Mouse (Mus musculus): Measurements from ENCODE around the gene Hspg2. TPM values are rescaled to one million over a fixed set of nuclear protein-coding genes. Genes with fewer than 3 reads are reported as not detected.

Gene Hspg2
- total and polyA plus RNA-seq, 3 experiments: 1.3 to 14.0 (median 5.5) TPM

GRCm38 (mm10) chr4:137598577-137598976 lies 130.0 kb downstream of the Hspg2 start:
- no peak for TF ChIP-seq MAZ (IDR thresholded peaks at IDR 0.05; ENCODE audit: low read depth, low read length)
- no peak for TF ChIP-seq JUND (conservative IDR thresholded peaks at IDR 0.05; ENCODE audit: low read depth, low read length)
- no peak for TF ChIP-seq EP300 (IDR thresholded peaks at IDR 0.05; ENCODE audit: low read length)
- TF ChIP-seq UBTF (IDR thresholded peaks at IDR 0.05; ENCODE audit: low read depth, low read length): no peak
- no peak for TF ChIP-seq JUN (IDR thresholded peaks at IDR 0.05; ENCODE audit: insufficient read depth, low read depth, low read length)
- no peak for TF ChIP-seq ETS1 (conservative IDR thresholded peaks at IDR 0.05; ENCODE audit: low read depth, low read length)
- no peak for TF ChIP-seq ZC3H11A (IDR thresholded peaks at IDR 0.05; ENCODE audit: low read depth, low read length)
- no peak for TF ChIP-seq E2F4 (IDR thresholded peaks at IDR 0.05; ENCODE audit: insufficient replicate concordance, low read depth, low read length)
- no peak for TF ChIP-seq SIN3A (IDR thresholded peaks at IDR 0.05; ENCODE audit: low read length)
- TF ChIP-seq HCFC1 (IDR thresholded peaks at IDR 0.05; ENCODE audit: low read depth, low read length): no peak
- Histone ChIP-seq H3K27me3 (replicated peaks) (no peaks in the 10 kb centered on the region), H3K27ac (ENCODE audit: insufficient read depth, low read depth) (no peak overlapping the region), H3K4me3 (replicated peaks in 1 of 3; ENCODE audit: low read depth in 2 of 3, low read length in 2 of 3, poor library complexity in 1 of 3) (no peak overlapping the region), H3K79me2 (replicated peaks; ENCODE audit: control insufficient read depth, extremely low read depth, insufficient read depth, poor library complexity, severe bottlenecking) (peaks cover 87% of the 10 kb centered on the region), H3K9me3 (replicated peaks; ENCODE audit: low read length) (no peaks in the 10 kb centered on the region), H3K9ac (ENCODE audit: insufficient read depth, low read depth) (no peak overlapping the region), H3K4me2 (ENCODE audit: insufficient read depth, low read depth, poor library complexity, severe bottlenecking) (no peak overlapping the region), H3K4me1 (ENCODE audit: control insufficient read depth in 1 of 2, insufficient read depth in 2 of 2) (peaks cover 5 to 41% of the 10 kb centered on the region in 2 experiments), H3K36me3 (replicated peaks in 1 of 2; ENCODE audit: control insufficient read depth in 1 of 2, insufficient read depth in 1 of 2, low read length in 1 of 2) (peaks cover 0 to 53% of the 10 kb centered on the region in 2 experiments)
- no peak for DNase-seq (ENCODE audit: extremely low read depth)
- dilution Hi-C loops (cut with MboI; ENCODE audit: extremely low pct_ligation_motif_present, extremely low pct_unique_long_range_greater_than_20kb, low sequenced_read_pairs) (no loop called here), in situ Hi-C loops (cut with MboI; ENCODE audit: low pct_ligation_motif_present, low pct_unique_long_range_greater_than_20kb, low sequenced_read_pairs) (no loop called here)

DNA sequence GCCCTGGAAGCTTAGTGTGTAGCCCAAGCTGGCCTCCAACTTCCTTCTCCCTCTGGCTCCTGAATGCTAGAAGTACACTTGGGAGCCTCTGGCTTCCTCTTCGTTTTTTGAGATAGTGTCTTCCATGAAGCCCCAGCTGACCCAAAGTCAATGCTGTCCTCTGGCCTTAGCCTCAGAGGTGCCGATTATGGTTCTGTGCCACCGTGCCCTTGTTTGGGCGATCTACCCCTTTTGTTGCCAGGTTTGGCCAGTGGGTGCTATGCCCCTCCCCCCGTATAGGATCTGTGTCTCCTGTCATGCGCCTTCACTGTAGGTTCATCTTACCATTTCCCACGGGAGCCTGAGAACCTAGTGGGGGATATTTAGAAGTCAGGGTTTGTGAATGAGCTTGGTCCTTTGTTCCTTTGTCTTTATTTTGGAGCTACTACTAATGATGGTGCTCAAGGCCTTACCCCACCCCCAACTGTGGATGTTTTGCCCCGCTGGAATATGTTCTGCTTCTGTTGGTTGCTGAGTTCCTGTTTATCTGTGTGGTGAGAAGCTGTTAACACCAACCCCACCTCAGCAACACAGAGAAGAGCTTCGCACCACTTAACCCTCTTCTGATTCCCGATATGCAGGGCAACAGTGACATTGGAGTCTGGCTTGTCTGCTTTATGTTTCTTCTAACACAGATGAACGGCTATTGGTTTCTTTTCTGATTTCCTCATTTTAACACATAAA lies 135.0 kb downstream of the Hspg2 start:
- H3K27me3 ChIP-seq (replicated peaks): no peaks in the 10 kb centered on the region
- no peak overlapping the region for H3K27ac ChIP-seq (ENCODE audit: insufficient read depth, low read depth)
- dilution Hi-C loops (cut with MboI; ENCODE audit: extremely low pct_ligation_motif_present, extremely low pct_unique_long_range_greater_than_20kb, low sequenced_read_pairs): no loop called here
- peaks cover 0 to 15% of the 10 kb centered on the region in 2 experiments; a peak in 2 of 4 replicates for H3K4me1 ChIP-seq (ENCODE audit: control insufficient read depth in 1 of 2, insufficient read depth in 2 of 2)
- no peaks in the 10 kb centered on the region for H3K9me3 ChIP-seq (replicated peaks; ENCODE audit: low read length)
- peaks cover 29 to 79% of the 10 kb centered on the region in 2 experiments for H3K36me3 ChIP-seq (replicated peaks in 1 of 2; ENCODE audit: control insufficient read depth in 1 of 2, insufficient read depth in 1 of 2, low read length in 1 of 2)
- H3K4me3 ChIP-seq (replicated peaks in 1 of 3; ENCODE audit: low read depth in 2 of 3, low read length in 2 of 3, poor library complexity in 1 of 3): no peak overlapping the region
- H3K4me2 ChIP-seq (ENCODE audit: insufficient read depth, low read depth, poor library complexity, severe bottlenecking): no peak overlapping the region
- in situ Hi-C loops (cut with MboI; ENCODE audit: low pct_ligation_motif_present, low pct_unique_long_range_greater_than_20kb, low sequenced_read_pairs): no loop called here
- no peak for DNase-seq (ENCODE audit: extremely low read depth)
- H3K9ac ChIP-seq (ENCODE audit: insufficient read depth, low read depth): no peak overlapping the region
- H3K79me2 ChIP-seq (replicated peaks; ENCODE audit: control insufficient read depth, extremely low read depth, insufficient read depth, poor library complexity, severe bottlenecking): peaks cover 55% of the 10 kb centered on the region
- TF ChIP-seq UBTF (IDR thresholded peaks at IDR 0.05; ENCODE audit: low read depth, low read length) (no peak), MXI1 (IDR thresholded peaks at IDR 0.05; ENCODE audit: low read depth, low read length) (no peak), MAZ (IDR thresholded peaks at IDR 0.05; ENCODE audit: low read depth, low read length) (no peak), EP300 (IDR thresholded peaks at IDR 0.05; ENCODE audit: low read length) (no peak), NRF1 (IDR thresholded peaks at IDR 0.05; ENCODE audit: low read depth, low read length) (no peak), CTCF (conservative IDR thresholded peaks at IDR 0.05 in 1 of 2, IDR thresholded peaks at IDR 0.05 in 1 of 2; ENCODE audit: low read depth in 2 of 2, low read length in 2 of 2) (no peak), ELF1 (IDR thresholded peaks at IDR 0.05; ENCODE audit: low read depth, low read length) (no peak), POLR2A (IDR thresholded peaks at IDR 0.05; ENCODE audit: low read depth, low read length) (no peak), HCFC1 (IDR thresholded peaks at IDR 0.05; ENCODE audit: low read depth, low read length) (no peak), ZNF384 (IDR thresholded peaks at IDR 0.05; ENCODE audit: low read depth, low read length) (no peak), PAX5 (IDR thresholded peaks at IDR 0.05; ENCODE audit: low read length) (no peak), JUN (IDR thresholded peaks at IDR 0.05; ENCODE audit: insufficient read depth, low read depth, low read length) (no peak), RCOR1 (conservative IDR thresholded peaks at IDR 0.05; ENCODE audit: low read depth, low read length) (no peak)

Data from CH12.LX (cell line).